Mouse (Mus musculus) C3H10T1/2 (cell line): ENCODE data around the gene Cacybp. TPM values are rescaled to one million over a fixed set of nuclear protein-coding genes. Genes with fewer than 3 reads are reported as not detected.

Source experiments
- polyA plus RNA-seq, 2 experiments: library from polyadenylated mRNA; unstranded; fragments of >200 nt; fragmentation: generic; extraction: Trizol; gene quantifications; one replicate each; pipeline ENCODE4 v1.2.1; 2012; ENCODE audit warnings: missing spikeins in 2 of 2

The Cacybp gene
- polyA plus RNA-seq = 10 to 100 TPM in 1 of 2 experiments, 1 to 10 TPM in 1; 2.6 to 18.1 TPM

GRCm38 (mm10) chr1:160212703-160213669, at the start of gene Cacybp:
Gene Cacybp (minus strand): TSS chr1:160212875.

GRCm38 (mm10) chr1:160194529-160195336, 17.9 kb downstream of the Cacybp start, which contains the start of gene Mrps14:
Gene Mrps14 (plus strand): TSS chr1:160195215.

GRCm38 (mm10) chr1:160153480-160153879, 59.2 kb downstream of the Cacybp start, which contains the start of gene Tnn:
Gene Tnn (minus strand): TSS chr1:160153580.

Other genes starting within 250 kb of the Cacybp start
- 1 to 10 TPM; 5.9 to 6.1 TPM for gene 4930523C07Rik, start 168.5 kb downstream of the Cacybp start, polyA plus RNA-seq
- gene Tnn, start 59.3 kb downstream of the Cacybp start, polyA plus RNA-seq = under 1 TPM in 1 of 2 experiments, not detected in 1; 0.07 TPM
- 10 to 100 TPM; 54.9 to 67.3 TPM for gene Mrps14, start 17.7 kb downstream of the Cacybp start, polyA plus RNA-seq